Mouse (Mus musculus): ENCODE data around the gene Svs5.
"Not testable (repeated sequence)": the region's sequence is repeated elsewhere in the genome, so short reads cannot be mapped to it uniquely, and the experiment has no call there.

Svs5 gene

GRCm38 (mm10) chr2:164332440-164332839 lies at the start of gene Svs5:
Gene Svs5, plus strand, starts transcription at chr2:164332740.
- DNase-seq: not testable (repeated sequence)

- not testable (repeated sequence) for DNase-seq
These were observed 43.6 kb upstream of the Svs5 start, which contains the start of gene Svs3a for GRCm38 (mm10) chr2:164288968-164289367. Gene Svs3a, plus strand, starts transcription at chr2:164289268.

GRCm38 (mm10) chr2:164312599-164312998 lies 19.9 kb upstream of the Svs5 start:
- DNase-seq: no peak

GRCm38 (mm10) chr2:164315460-164315859 lies 17.1 kb upstream of the Svs5 start:
- DNase-seq: not testable (repeated sequence)

GRCm38 (mm10) chr2:164316451-164316850 lies 16.1 kb upstream of the Svs5 start, which contains the start of gene Svs6:
Gene Svs6, plus strand, starts transcription at chr2:164316751.
- DNase-seq: not testable (repeated sequence)

GRCm38 (mm10) chr2:164320983-164321382 lies 11.6 kb upstream of the Svs5 start:
- DNase-seq: no peak

GRCm38 (mm10) chr2:164343732-164344131 lies 11.2 kb downstream of the Svs5 start:
- not testable (repeated sequence) for DNase-seq

DNA sequence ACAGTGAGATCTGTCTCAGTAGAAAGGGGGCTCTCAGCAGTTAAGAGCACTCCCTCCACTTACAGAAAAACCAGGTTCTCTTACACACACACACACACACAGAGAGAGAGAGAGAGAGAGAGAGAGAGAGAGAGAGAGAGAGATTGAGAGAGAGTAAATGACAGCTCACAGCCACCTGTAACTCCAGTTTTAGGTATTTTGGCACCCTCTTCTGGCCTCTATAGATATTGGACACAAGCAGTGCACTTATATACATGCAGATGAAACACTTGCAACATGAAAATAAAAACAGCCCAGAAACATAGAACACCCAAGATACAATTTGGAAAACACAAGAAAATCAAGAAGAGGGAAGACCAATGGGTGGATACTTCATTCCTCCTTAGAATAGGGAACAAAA lies 15.2 kb downstream of the Svs5 start:
- DNase-seq: not testable (repeated sequence)

DNA sequence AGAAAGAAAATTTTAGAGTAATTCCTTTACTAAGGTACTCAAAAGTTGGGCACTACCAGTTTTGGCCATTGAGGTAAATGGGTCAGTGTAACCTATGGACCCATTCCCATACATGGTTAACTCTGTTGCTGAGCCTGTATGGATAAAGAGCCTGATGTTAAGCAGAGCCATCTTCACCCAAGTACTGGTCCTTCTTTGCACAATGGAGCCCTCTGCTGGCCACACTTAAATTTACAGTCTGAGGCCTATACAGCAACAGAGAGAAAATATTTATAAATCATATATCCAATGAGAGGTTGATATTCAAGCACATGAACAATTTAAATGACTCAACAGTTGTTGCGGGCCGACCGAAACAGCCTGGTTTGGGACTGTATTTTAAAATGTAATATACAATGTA lies 16.4 kb downstream of the Svs5 start:
- no peak for DNase-seq

DNA sequence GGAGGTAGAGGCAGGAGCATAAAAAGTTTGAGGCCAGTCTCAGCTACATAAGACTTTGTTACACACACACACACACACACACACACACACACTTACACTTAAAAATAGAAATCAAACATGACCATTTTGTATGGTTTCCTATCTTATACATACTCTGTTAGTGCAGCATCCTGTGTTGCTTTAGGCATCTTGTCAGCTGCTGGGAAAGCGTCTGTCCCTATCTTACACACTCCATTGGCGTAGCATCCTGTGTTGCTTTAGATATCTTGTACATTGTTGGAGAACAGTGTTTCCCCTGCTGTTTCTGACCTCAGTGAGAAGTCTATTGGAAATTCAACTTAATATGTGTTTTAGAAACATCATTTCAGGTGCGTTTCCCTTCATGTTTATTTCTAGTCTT lies 20.2 kb downstream of the Svs5 start:
- DNase-seq: no peak

GRCm38 (mm10) chr2:164353356-164353755 lies 20.8 kb downstream of the Svs5 start:
- no peak for DNase-seq

- DNase-seq: no peak
These were observed 23.8 kb downstream of the Svs5 start for GRCm38 (mm10) chr2:164356177-164356967.

- DNase-seq: no peak
These were observed 25.8 kb downstream of the Svs5 start for GRCm38 (mm10) chr2:164358373-164358772.

DNA sequence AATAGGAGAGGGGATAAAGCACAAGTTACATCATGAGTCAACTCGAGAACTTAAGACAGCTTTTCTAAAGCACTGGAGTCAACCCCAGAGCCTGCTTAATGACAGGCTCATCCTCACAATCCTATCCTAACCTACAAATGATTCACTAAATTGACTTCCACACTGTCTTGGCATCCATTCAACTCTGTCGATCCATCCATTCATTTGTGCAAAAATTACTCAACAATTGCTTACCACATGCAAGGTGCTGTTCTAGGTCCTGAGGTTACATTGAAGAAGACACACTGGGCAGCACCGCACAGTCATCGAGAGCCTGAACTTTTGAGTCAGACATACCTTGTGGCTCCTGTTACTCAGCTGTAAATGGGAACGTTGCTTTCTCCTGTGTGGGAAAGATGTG lies 26.5 kb downstream of the Svs5 start:
- no peak for DNase-seq

GRCm38 (mm10) chr2:164359668-164360067 lies 27.1 kb downstream of the Svs5 start:
- DNase-seq: no peak

- no peak for DNase-seq
These were observed 28.6 kb downstream of the Svs5 start for GRCm38 (mm10) chr2:164360974-164361657.

DNA sequence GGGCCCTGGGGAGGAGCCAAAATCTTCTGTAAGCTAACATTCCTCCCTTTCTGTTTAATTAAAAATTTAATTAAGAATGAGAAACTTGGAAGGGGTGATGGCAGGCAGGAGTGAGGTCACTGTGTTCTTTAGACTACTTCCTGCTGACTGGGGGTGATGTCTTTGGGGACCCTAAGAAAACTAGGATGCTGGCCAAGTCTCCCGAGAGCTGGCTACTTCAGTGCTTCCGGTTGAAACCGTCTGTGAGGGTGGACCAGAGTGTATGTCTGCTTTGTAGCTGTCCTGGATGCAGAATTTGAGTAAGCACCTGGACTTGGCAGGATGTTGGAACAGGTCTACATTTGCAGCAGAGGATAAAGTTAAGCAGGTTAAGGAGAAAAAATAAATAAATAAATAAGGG lies 34.4 kb downstream of the Svs5 start:
- DNase-seq: no peak

DNA sequence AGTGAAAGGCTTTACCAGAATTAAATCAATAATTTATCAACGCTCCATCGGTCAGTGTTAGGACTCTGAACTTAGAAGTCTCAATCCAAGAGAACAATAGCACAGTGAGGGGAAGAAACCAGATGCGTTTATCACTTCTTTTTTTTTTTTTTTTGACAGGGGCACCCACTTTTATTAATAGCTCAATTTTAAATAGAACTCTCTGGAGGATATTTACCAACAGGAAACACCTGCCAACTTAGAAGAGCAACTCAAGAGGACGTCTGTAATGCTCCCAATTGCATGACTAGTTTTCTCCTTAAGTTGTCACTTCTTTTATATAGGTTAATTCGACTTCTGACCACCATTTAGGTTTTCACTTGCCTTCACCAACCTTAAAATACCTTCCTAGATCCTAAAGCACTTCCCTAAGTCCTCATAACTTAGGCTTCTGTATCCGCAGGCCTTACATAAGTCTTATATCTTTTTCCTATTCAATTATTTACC lies 36.1 kb downstream of the Svs5 start:
- DNase-seq: no peak

GRCm38 (mm10) chr2:164371371-164371770 lies 38.8 kb downstream of the Svs5 start:
- no peak for DNase-seq

GRCm38 (mm10) chr2:164372408-164373053 lies 40.0 kb downstream of the Svs5 start:
- DNase-seq: no peak

GRCm38 (mm10) chr2:164373187-164373586 lies 40.6 kb downstream of the Svs5 start:
- no peak for DNase-seq

- no peak for DNase-seq
These were observed 45.2 kb downstream of the Svs5 start for GRCm38 (mm10) chr2:164377478-164378426.
